Mouse (Mus musculus): ENCODE measurements at regions not wholly inside any gene's neighbourhood (a gene's known extent, or its start where the extent isn't known, plus 50 kb on each side); places are given as distances from the start of the nearest gene placed in this dataset.
A peak's percentile ranks its signal among the peaks of the same experiment; 100 is the strongest.

GRCm38 (mm10) chr8:35302856-35303255 is 462.7 kb upstream of the Gm19410 start:
- no peak for DNase-seq (ENCODE audit: low read depth, low spot score)

DNA sequence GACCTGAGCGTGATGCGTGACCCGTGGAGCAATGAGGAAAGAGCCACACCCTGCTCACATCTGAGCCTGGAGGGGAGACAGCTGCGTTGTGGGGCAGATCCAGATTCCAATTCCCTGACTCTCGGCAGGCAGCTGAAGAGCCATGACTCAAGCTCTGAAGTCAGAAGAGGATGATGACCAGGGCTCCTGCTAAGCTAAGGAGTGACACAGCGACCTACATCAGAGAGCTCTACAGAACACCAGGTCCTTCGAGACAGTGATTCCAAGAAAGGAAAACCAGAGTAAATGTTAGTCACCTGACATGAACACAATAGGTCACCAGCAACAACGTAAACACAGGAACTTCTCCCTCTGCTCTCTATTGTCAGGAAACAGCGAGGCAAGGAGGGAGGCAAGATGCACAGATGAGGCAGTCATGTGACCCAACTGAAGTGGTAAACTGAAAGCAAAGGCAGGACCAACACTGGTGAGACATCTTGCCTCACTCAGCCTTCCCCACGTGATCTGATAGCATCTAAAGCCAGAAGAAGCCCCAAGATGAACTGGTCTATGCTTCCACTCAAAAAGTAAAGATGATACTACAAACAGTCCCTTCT is 444.2 kb upstream of the Gm19410 start:
- no peak for DNase-seq (ENCODE audit: low read depth, low spot score)

GRCm38 (mm10) chr8:35323180-35323975 is 442.2 kb upstream of the Gm19410 start:
- peak; percentile 17 for DNase-seq (ENCODE audit: low read depth, low spot score)

Data from embryo, embryonic 11.5 days (tissue).